Mouse (Mus musculus) lung, postnatal 25 days (tissue): ENCODE measurements around the gene Padi6.

Experiments
- DNase-seq: peaks from one replicate; pipeline ENCODE4 v3.0.0; 2022; ENCODE audit warnings: low spot score

Gene Padi6

DNA sequence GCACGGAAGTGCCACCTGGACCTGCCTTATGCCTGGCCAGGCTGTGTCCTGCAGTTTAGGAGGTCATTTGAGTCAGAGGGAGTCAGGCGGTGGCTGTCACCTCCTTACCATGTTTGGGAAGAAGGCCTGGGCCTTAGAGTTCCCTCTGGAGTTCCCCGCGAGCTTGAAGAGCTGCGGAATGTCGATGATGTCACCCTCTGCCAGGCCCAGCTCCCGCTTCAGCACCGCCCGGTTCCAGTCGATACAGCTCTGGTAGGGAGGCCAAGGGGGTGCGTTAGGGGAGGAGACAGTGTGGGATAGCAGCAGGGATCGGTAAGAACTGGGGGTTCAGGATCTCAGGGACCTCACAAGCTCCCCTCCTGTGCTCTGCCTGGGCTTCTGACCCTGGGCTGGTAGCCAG lies 5.5 kb upstream of the Padi6 start:
- peak; percentile 10 for DNase-seq

DNA sequence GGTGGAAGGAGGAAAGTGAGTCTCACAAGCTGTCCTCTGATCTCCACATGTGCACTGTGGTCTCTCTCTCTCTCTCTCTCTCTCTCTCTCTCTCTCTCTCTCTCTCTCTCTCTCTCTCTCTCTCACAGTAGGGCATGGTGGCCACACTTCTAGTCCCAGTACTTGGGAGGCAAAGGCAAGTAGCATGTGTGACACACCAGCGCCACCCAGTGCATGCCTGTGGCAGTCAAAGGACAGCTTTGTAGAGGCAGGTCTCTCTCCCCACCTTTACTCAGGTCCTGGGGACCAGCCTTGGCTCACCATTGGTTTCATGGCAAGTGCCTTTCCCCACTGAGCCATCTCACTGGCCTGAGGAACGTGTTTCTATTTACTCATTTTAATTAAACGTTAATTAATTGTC lies 2.2 kb upstream of the Padi6 start:
- peak; percentile 10 for DNase-seq

DNA sequence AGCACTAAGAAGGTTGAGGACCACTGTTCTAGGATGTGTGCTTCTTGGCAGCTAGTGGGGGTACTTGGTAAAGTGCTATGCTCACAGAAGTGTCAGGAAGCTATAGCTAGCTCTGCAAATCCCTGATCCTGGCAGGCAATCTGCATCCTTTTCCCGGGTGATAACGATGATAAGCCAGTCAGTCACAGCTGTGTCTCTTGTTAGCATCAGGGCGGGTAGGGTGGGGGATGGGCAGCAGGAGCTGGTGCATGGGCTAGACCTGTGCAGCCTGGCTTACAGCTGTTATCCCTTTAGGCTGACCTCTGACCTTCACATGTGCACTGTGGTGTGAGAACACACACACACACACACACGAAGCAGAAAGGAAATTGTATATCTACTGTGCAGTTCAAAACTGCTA lies 643 bp upstream of the Padi6 start:
- DNase-seq: no peak

DNA sequence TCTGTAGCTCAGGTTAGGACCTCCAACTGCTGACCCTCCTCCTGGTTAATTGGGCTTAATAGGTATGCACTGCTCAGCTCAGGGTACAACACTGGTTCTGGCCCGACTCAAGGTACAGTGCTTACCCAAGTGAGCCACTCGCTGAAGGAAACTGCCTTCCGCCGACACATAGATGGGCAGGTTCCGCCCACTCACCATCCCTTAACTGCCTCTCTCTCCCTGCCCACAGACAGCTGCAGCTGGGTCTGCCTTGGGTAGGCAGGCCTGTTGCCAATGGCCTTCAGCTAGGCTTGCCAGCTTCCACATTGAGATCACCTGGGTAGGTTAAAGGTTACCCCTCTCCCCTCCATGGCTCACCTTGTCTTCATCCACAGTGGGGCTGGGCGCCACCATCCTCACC lies 1.0 kb downstream of the Padi6 start:
- DNase-seq: no peak

DNA sequence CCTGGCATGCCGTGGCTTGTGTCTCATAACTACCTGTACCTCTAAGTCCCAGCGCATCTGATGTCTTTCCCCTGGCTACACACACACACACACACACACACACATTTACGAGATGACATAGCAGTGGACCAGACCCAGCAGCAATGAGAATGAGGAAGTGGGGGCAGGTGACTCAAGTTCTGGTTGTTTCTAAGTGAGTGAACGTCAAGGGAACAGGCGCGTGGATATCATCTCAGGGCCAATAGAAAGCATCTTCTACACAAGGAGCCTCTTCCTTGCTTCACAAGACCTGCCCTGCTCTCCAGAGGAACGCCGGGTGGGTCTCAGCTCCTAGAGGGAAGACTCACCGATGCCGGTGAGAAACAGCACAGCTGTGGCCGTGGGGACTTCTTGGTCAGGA lies 1.8 kb downstream of the Padi6 start:
- no peak for DNase-seq

DNA sequence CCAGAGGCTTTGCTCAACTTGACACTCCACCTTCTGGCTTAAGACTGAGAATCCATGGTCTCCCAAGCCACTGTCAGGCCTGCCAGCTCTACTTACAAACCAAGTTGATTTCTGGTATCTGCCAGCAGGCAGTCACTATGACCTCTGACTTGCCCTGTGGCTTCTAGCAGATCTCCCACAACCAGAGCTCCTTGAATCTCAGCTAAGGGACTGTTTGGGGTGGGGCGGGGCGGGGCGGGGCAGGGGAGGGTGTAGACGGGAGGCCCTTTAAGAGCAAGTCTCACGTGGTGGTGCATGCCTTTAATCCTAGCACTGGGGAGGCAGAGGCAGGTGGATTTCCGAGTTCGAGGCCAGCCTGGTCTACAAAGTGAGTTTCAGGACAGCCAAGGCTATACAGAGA lies 9.6 kb downstream of the Padi6 start:
- no peak for DNase-seq

DNA sequence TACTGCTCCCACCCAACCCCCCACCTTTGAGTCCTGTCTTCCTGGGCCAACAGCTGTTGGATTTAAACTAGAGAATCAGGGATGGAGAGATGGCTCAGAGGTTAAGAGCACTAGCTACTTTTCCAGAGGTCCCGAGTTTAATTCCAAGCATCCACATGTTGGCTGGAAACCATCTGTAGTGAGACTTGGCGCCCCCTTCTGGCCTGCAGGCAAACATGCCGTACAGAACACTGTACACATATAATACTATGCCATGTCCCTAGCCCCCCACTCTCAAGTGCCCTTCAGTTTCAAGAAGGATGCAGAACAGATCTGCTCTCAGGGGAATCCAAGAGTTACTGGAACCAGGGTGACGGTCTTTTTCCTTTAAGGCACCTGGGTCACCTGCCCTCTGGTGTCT lies 10.8 kb downstream of the Padi6 start:
- DNase-seq: no peak

DNA sequence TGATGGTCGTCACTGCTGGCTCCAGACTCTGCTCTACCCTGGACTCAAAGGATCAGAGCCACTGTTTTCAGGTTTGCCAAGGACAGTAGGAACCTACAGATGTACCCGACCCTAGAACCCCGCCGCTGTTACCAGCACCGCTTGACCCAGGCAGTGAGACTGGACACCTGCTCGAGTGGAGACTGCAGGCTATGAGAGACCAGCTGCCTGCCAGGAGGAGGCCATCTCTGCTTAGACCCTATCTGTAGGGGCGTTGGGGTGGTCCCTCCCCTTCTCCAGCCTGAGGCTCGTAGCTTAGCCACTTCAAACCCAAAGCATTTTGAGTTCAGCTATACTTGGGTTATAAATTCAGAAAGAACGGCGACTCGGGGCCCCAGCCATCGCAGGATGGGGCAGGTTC lies 15.5 kb downstream of the Padi6 start:
- DNase-seq: no peak

DNA sequence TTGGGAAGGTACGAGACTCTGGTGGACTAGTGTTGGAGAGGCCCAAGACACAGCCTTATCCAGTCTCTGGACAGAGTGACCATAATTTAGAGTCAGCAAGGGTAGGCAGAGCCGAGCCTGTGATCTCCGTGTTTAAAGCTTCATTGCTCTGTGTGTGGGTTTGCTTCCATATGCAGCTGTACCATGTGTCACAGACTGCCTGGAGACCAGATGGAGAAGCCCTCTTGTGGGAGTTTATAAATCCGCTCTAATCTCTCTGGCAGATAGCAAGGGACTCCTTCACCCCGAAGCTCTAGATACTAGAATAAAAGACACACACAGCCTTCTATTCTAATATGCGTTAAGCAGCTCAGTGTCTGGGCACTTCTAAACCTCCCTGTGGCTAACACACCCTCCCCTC lies 17.7 kb downstream of the Padi6 start:
- DNase-seq: no peak

DNA sequence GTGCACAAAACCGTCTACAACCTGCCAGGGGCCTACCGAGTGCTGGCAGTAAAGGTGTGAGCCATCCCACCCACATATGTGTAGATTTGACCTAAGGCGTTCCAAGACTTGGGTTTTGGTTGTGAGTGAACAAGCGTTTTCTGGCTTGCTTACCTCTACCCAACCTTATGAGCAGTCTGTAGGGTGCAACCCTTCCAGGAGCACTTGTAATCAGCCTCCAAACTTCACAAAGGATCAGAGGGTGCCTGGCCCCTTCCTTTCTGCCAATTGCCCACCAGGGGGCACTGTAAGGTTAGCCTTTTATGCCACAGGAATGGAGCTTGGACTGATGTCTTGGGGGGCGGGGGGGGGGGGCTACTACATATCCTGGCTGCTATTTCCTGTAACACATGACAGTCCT lies 18.6 kb downstream of the Padi6 start:
- no peak for DNase-seq

DNA sequence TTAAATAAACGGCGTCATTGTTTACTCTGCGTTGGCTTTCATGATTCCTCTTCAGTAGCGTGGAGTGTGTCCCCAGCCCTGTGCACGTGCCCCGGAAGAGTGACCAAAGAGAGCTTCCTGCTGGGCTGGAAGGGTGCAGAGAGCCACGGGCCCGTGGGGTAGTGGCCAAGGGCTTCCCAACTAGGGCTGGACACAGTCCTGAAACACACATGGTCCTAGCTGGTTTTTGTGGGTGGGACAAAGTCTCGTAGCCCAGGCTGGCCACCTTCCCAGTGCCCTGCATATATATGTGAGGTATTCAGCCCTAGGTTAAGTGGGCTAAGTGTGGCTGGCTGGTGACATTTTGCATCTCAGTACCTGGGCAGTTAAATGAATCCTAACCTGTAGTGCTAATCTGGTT lies 19.3 kb downstream of the Padi6 start:
- DNase-seq: no peak

DNA sequence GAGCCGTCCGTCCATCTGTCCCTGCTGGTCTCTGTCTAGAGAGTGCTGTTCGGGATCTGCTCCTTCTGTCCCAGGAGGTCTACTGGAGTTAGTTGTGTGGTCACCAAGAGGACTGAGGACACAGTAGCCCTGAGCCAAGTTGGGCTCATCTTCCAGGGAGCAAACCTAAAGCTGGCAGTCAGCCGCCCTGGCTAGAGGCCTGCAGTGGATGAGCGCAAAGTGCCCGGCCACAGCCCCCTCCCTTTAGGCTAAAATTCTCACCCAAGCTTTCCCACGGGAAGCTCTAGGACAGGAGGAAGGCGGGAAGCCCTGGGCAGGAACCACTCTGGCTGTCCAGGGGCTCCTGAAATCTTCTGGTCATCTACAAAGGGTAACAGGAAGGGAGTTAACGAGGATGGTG lies 19.7 kb downstream of the Padi6 start:
- no peak for DNase-seq

DNA sequence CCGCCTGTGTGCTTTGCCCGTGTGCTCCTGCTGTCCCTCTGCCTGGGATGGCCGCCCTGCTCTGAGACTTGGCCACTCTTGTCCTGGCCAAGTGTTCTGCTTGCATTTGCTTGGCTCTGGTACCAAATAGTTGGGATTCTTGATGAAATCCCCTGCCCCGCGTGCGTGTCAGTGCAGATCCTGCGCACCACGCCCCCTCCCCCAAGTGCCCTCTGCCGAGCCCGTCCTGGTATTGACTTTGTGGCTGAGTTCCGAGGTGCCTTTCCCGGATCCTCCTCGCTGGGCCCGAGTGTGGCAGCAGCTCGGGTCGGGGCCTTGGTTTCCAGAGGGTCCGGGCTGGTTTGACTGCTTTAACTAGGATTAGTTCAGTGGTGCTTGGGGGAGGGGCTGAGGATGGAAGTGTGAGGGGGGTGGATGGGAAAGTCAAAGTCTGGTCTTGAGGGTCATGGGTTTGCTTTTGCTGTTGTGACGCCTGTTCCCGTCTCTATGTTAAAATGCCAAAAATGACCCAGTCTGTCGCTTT lies 20.4 kb downstream of the Padi6 start:
- DNase-seq: no peak

DNA sequence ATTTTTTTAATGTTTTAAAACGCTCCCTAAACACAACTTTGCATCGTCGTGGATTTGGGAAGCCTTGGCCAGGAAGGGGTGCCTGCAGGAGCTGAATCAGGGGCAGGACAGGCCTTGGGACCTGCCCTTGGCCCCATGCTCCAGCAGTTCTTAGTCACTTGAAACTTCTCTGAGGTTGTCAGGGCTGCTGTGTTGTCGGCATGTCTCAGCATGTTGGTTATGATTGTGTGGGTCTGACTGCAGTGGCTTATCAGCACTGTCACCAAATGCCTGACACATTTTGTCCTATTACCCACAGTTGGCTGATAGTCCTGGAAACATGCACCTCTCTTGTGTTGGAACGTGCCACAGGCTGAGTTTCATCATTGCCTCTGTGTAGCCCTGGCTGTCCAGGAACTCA lies 22.4 kb downstream of the Padi6 start:
- no peak for DNase-seq

DNA sequence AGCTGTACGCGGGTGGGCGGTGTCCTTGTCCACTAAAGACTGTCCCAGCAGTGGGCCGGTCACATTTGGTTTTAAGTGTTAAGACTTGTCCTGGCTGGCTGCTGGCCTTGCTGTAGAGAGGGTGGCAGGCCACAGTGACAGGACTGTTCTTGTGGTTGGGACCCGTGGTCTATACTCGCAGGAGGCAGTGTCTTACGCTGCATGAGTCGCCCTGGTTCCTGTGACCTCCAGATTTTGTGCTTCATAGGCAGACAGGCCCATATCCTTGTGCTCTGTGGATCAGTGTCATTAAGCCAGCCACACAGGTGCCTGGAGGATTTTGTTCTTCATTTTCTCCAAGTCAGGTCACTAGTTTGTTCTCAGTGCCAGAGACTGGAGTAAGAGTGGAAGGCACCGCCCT lies 24.0 kb downstream of the Padi6 start:
- no peak for DNase-seq

DNA sequence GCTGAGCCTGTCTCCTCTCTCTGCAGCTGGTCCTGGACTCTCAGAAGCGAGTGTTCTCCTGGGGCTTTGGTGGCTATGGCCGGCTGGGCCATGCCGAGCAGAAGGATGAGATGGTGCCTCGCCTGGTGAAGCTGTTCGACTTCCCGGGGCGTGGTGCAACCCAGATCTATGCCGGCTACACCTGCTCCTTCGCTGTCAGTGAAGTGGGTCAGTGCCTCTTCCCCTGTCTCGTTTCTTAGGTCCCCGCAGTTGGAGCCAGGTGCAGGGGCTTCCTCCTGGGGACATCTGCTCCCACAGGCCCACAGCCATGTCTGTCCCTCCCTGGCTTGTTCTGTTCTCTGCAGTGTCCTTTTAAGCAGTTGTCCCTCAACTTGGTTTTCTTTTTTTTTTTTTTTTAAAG lies 25.4 kb downstream of the Padi6 start:
- no peak for DNase-seq

DNA sequence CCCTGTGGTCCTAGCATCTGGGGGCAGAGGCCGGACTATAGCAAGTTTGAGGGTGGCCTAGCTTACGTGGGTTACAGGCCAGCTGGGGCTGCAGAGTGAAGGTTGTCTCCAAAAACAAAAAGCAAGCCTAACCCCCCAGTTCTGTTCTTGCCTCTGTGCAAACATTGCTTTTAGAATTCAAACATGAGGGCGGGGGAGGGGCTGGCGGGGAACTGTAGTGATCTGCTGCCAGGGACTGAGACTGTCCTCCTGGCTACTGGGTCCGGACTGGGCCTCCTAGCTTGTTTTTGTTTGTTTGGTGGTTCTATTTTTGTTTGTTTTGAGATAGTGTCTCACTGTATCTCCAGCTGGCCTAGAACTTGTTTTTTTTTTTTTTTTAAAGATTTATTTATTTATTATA lies 27.9 kb downstream of the Padi6 start:
- DNase-seq: no peak

DNA sequence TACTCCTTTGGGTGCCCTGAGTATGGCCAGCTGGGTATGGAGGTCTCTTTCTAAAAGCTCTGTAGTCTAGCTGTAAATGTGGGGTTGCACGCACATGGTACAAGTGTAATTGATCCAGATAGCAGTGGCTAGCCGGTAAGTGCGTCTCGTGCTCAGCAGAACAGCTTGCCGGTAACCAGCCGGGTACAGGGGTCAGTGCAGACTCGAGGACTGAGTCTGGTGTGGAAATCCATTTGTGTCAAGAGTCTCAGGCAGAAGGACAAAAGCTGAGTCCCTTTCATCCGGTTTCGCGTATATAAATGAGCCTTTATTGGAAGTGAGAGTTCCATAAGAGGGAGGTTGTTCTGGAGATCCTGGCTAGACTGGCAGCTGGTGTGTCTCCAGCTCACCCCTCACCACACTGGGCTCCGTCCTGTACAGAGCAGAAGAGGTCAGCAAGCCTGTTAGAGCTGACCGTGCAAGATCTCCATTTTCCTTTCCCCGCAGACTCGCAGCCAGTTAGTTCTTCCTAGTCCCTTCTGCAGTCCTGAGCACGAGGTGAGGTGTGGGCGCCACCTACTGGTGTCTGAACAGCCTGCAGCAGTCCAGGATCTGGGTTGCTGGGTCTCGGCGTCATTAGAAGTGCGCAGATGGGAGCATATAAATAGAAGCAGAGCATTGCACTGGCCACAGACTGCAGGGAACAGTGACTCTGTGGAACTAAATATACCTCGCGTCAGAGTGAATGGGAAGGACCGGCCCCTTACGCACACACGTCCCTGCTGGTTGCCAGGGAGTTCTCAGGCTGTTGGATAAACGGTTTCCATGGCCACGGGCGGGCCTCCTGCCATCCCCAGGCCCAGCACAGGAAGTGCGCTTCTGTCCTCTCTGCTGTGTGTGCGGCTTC lies 28.7 kb downstream of the Padi6 start:
- DNase-seq: peak; percentile 92

DNA sequence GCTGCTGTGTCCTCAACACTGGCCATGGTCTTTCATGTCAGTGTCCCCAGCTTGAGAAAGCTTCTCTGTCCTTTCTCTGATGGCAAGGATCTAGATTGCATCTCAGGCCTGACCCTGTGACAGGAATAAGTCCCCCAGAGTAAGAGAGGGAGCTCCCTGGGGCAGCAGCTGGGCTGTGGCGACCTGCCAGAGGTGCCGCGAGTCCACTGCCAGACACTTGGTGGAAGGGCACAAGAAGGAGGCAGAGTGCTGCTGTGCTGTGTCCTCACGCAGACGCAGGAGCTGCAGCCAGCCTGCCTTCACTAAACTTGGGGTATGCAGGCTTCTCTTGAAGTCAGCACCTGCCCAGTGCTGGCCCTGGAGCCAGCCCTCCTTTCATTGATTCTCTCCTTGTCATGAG lies 31.1 kb downstream of the Padi6 start:
- DNase-seq: no peak

DNA sequence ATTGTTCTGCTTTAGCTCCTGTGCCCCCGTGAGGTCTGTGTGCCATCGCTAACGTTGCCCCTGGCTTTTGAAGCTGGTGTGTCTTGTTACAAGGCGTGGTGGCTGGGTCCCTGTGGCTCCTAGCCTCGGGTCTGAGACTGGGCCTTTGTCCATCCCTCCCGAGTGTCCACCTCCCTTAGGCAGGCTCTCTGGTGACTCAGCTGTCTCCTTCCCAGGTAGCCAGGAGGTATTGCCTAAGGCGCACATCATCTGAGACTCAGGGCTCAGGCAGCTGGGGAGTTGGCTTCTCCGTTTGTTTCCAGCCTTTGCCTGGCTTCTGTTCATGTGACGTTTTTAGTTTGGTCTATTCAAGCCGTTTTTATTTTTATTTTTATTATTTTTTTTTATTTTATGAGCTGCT lies 31.7 kb downstream of the Padi6 start:
- DNase-seq: no peak

DNA sequence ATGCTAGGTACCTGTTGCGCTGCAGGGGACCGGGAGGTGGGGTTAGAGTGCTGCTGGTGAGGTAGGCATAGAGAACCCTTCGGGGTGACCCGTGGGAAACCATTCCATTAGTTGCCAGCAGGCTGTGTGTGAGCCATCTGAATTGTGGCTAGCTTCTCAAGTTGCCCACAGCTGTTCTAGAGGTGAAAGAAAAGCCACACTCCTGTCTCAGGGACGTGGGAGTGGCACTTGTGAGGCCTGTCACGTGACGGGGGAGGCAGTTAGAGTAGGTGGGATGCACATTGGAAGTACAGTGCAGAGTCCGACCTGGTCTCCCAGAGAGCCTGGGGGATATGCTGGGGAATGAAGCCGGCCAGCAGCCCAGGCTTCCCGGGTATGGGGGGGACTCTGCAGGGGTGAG lies 32.8 kb downstream of the Padi6 start:
- no peak for DNase-seq

DNA sequence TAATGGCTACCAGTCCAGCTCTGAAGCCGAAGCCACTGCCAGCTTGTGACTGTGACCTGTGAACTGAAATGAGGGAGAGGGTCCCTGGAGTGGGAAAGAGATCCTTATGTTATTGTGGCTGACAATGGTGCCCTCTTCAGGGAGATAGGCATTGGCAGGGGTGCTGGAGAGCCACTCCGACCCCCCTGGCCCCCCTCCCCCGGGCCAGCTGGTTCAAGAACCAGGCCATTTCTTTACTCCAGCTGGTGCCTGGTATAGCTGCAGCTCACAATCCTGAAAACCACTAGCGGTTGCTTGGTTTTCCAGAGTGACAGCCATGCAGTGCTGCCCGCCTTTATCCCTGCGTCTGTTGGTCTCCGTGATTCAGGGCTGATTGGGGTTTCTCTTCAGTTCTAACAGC lies 33.3 kb downstream of the Padi6 start:
- DNase-seq: no peak

DNA sequence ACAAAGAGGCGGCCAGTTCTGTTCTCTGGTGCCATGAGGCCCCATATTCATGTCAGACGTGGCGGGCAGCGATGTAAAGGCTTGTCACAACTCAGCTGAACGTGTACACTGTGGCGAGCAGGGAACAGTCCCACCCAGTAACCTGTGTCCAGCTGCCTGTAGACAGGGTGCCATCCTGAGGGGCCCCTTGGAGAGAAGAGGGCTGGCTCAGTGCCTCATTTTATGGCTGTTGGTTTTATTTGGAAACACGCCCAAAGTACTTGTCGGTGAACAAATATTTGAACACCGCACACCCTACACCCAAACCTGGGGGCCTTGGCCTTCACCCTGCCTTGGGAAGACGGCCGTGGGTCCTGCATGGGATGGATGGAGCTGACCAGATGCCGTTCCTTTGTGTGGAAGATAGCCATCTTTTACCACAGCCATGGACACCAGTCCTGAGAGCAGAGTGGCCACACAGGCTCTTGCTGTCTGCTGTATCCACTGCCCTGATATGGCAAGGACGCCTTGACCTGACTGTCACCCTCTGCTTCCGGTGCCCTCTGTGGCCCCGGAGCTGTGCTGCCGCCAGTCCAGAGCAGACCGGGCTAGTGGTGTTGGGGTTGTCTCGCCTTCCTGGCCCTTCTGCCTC lies 34.0 kb downstream of the Padi6 start:
- peak; percentile 68 for DNase-seq

DNA sequence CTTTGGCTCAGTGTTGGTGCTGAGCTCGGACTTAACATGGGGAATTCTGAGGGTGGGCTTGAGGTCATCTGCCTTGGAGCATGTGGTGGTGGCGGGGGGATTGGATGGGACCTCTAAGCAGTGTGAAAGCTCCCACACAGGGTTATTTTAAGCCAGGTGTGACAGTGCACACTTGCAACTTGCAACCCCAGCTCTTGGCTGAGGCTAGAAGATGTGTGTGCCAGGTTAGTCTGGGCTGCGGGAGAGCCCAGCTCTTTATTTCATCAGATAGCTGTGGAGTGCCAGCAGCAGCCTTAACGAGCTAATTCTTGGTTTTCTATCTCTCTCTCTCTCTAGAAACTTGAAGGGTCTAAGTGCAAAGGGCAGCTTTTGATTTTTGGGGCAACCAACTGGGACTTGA lies 34.8 kb downstream of the Padi6 start:
- no peak for DNase-seq
